Mouse (Mus musculus) cerebellum, adult 8-10 months (tissue): ENCODE data around the gene Thrap3.
"Not testable (repeated sequence)": the region's sequence is repeated elsewhere in the genome, so short reads cannot be mapped to it uniquely, and the experiment has no call there.

Experiments
- DNase-seq: peaks from one replicate; pipeline ENCODE4 v3.0.0; 2022

Gene Thrap3

GRCm38 (mm10) chr4:126217771-126218170 lies 15.2 kb upstream of the Thrap3 start:
- no peak for DNase-seq

GRCm38 (mm10) chr4:126207081-126207480 lies 4.5 kb upstream of the Thrap3 start:
- DNase-seq, result no peak

- no peak for DNase-seq
Measured at GRCm38 (mm10) chr4:126205386-126205785, 2.8 kb upstream of the Thrap3 start.

GRCm38 (mm10) chr4:126204661-126205230 lies 2.2 kb upstream of the Thrap3 start:
- DNase-seq, result no peak

- no peak for DNase-seq
Measured at GRCm38 (mm10) chr4:126204016-126204415, 1.5 kb upstream of the Thrap3 start.

GRCm38 (mm10) chr4:126203336-126203895 lies 856 bp upstream of the Thrap3 start:
- no peak for DNase-seq

- no peak for DNase-seq
Measured at GRCm38 (mm10) chr4:126201514-126202302, 852 bp downstream of the Thrap3 start.

- no peak for DNase-seq
Measured at GRCm38 (mm10) chr4:126200656-126201055, 1.9 kb downstream of the Thrap3 start.

- DNase-seq, result no peak
Measured at GRCm38 (mm10) chr4:126200036-126200435, 2.5 kb downstream of the Thrap3 start.

- no peak for DNase-seq
Measured at GRCm38 (mm10) chr4:126199556-126199955, 3.0 kb downstream of the Thrap3 start.

- DNase-seq, result no peak
Measured at GRCm38 (mm10) chr4:126197485-126197884, 5.1 kb downstream of the Thrap3 start.

- DNase-seq, result no peak
Measured at GRCm38 (mm10) chr4:126194916-126195315, 7.6 kb downstream of the Thrap3 start.

GRCm38 (mm10) chr4:126194216-126194615 lies 8.3 kb downstream of the Thrap3 start:
- no peak for DNase-seq

- DNase-seq, result no peak
Measured at GRCm38 (mm10) chr4:126190636-126191035, 11.9 kb downstream of the Thrap3 start.

GRCm38 (mm10) chr4:126187096-126187495 lies 15.5 kb downstream of the Thrap3 start:
- DNase-seq, result no peak

GRCm38 (mm10) chr4:126183034-126183433 lies 19.5 kb downstream of the Thrap3 start:
- DNase-seq, result no peak

- peak; percentile 54 for DNase-seq
Measured at GRCm38 (mm10) chr4:126181170-126181957, 21.2 kb downstream of the Thrap3 start.

GRCm38 (mm10) chr4:126175980-126176379 lies 26.6 kb downstream of the Thrap3 start:
- not testable (repeated sequence) for DNase-seq

- DNase-seq, result no peak
Measured at GRCm38 (mm10) chr4:126173800-126174199, 28.8 kb downstream of the Thrap3 start.

GRCm38 (mm10) chr4:126170737-126171136 lies 31.8 kb downstream of the Thrap3 start:
- not testable (repeated sequence) for DNase-seq

GRCm38 (mm10) chr4:126168851-126169250 lies 33.7 kb downstream of the Thrap3 start:
- no peak for DNase-seq

- DNase-seq, result no peak
Measured at GRCm38 (mm10) chr4:126166084-126166483, 36.5 kb downstream of the Thrap3 start.

- DNase-seq, result not testable (repeated sequence)
Measured at GRCm38 (mm10) chr4:126165092-126165491, 37.5 kb downstream of the Thrap3 start.
